Mouse (Mus musculus) forebrain, embryonic 15.5 days (tissue): Measurements from ENCODE around the gene Krt10. TPM values are rescaled to one million over a fixed set of nuclear protein-coding genes. Genes with fewer than 3 reads are reported as not detected.

Experiments
- ATAC-seq: fragments of 200-750 bp; cut with Nextera tagmentation; replicated peaks from 2 replicates; pipeline ENCODE4 v1.8.0; 2017; ENCODE audit warnings: mild to moderate bottlenecking, moderate TSS enrichment, moderate library complexity
- H3K27ac ChIP-seq: fragments of 300-500 bp; sonication (generic); replicated peaks from 2 replicates; pipeline ENCODE4 v1.5.1; 2015; ENCODE audit warnings: mild to moderate bottlenecking, inconsistent platforms
- H3K27me3 ChIP-seq: fragments of 300-500 bp; sonication (generic); 2 replicates; pipeline ENCODE4 v1.6.1; 2015; ENCODE audit warnings: inconsistent platforms
- H3K36me3 ChIP-seq: fragments of 300-500 bp; sonication (generic); 2 replicates; pipeline ENCODE4 v1.6.1; 2015; ENCODE audit warnings: mild to moderate bottlenecking, inconsistent platforms
- H3K4me1 ChIP-seq: fragments of 300-500 bp; sonication (generic); 2 replicates; pipeline ENCODE4 v1.6.1; 2015; ENCODE audit warnings: inconsistent platforms
- H3K4me2 ChIP-seq: fragments of 300-500 bp; sonication (generic); replicated peaks from 2 replicates; pipeline ENCODE4 v1.6.1; 2015; ENCODE audit warnings: mild to moderate bottlenecking, inconsistent platforms
- H3K4me3 ChIP-seq: fragments of 300-500 bp; sonication (generic); 2 replicates; pipeline ENCODE4 v1.5.1; 2015; ENCODE audit warnings: mild to moderate bottlenecking, inconsistent platforms
- H3K9ac ChIP-seq: fragments of 300-500 bp; sonication (generic); replicated peaks from 2 replicates; pipeline ENCODE4 v1.6.1; 2015; ENCODE audit warnings: mild to moderate bottlenecking, inconsistent platforms
- H3K9me3 ChIP-seq: fragments of 300-500 bp; sonication (generic); 2 replicates; pipeline ENCODE4 v1.6.1; 2016; ENCODE audit warnings: inconsistent platforms
- WGBS: fragments of 180-500 bp; shearing (Covaris S2); methylation state at CpG from one replicate; pipeline ENCODE4 v1.1.7; 2015; ENCODE audit warnings: mixed read lengths; 5-methylcytosine and 5-hydroxymethylcytosine counted together
- polyA plus RNA-seq: library from polyadenylated mRNA; unstranded; fragments of >200 nt; fragmentation: Nextera tagmentation; extraction: Ambion mirVana; gene quantifications from 2 replicates; pipeline ENCODE4 v1.2.1, GENCODE M21; 2015

The Krt10 gene
- polyA plus RNA-seq, 1 experiment from 2014 or later, result 31.6 TPM

GRCm38 (mm10) chr11:99369229-99369628 is 19.9 kb downstream of the Krt10 start:
- H3K27me3 ChIP-seq, result no peaks in the 10 kb centered on the region
- H3K9me3 ChIP-seq, result no peaks in the 10 kb centered on the region
- no peaks in the 10 kb centered on the region for H3K36me3 ChIP-seq
- 5% methylated on average over 3 of the region's 3 CpGs for WGBS
- ATAC-seq, result no peak
- no peak overlapping the region for H3K4me3 ChIP-seq
- H3K9ac ChIP-seq, result no peak overlapping the region
- H3K4me1 ChIP-seq, result no peaks in the 10 kb centered on the region
- H3K27ac ChIP-seq, result no peak overlapping the region
- H3K4me2 ChIP-seq, result no peak overlapping the region

GRCm38 (mm10) chr11:99366791-99367190 is 22.4 kb downstream of the Krt10 start:
- no peaks in the 10 kb centered on the region for H3K9me3 ChIP-seq
- no peak overlapping the region for H3K4me3 ChIP-seq
- no peak overlapping the region for H3K4me2 ChIP-seq
- H3K4me1 ChIP-seq, result no peaks in the 10 kb centered on the region
- no peak overlapping the region for H3K27ac ChIP-seq
- ATAC-seq, result no peak
- no peak overlapping the region for H3K9ac ChIP-seq
- 52% methylated on average over 10 of the region's 10 CpGs for WGBS
- H3K36me3 ChIP-seq, result no peaks in the 10 kb centered on the region
- H3K27me3 ChIP-seq, result no peaks in the 10 kb centered on the region

DNA sequence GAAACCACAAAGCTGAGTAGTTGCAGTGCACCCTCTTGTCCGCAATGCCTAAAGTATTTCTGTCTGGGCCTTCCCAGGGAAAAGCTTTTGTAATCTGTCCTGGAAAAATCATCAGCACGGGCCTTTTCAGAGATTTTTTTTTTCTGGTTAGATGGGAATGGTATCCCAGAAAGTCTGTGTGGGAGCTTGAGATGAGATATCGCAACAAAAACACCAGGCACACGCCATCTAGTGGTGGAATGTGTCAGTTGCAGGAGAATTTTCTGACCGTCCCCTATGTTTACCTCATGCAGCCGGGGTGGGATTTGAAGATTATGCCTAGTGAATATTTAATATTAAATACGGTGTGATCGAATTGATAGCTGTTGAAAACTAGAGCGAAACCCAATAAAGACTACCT is 24.8 kb downstream of the Krt10 start:
- H3K27me3 ChIP-seq, result no peaks in the 10 kb centered on the region
- H3K4me2 ChIP-seq, result no peak overlapping the region
- H3K4me3 ChIP-seq, result no peak overlapping the region
- H3K27ac ChIP-seq, result no peak overlapping the region
- ATAC-seq, result no peak
- H3K36me3 ChIP-seq, result no peaks in the 10 kb centered on the region
- no peak overlapping the region for H3K9ac ChIP-seq
- H3K4me1 ChIP-seq, result no peaks in the 10 kb centered on the region
- H3K9me3 ChIP-seq, result no peaks in the 10 kb centered on the region
- 22% methylated on average over 9 of the region's 9 CpGs for WGBS

DNA sequence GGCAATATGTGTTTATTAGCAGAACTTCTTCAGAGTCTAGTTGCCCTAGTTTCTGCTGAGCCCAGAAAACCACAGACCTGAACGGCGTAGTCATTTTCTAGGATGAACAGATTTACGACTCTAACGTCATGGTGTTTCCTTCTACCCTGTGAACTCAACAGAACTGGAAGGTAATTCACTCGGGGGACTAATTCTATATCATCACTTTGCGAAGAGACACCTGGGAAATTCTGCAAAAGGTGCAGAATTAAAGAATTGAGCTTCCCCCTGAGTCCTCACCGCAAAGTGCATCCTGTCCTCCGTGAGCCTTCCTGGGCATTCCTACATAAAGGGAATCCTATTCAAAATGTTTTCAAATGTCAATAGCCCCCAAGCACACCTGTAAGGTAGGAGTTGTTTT is 27.7 kb downstream of the Krt10 start:
- no peak overlapping the region for H3K4me3 ChIP-seq
- 92% methylated on average over 8 of the region's 8 CpGs for WGBS
- no peaks in the 10 kb centered on the region for H3K4me1 ChIP-seq
- no peak overlapping the region for H3K4me2 ChIP-seq
- no peak overlapping the region for H3K9ac ChIP-seq
- no peak for ATAC-seq
- no peak overlapping the region for H3K27ac ChIP-seq
- no peaks in the 10 kb centered on the region for H3K36me3 ChIP-seq
- H3K9me3 ChIP-seq, result no peaks in the 10 kb centered on the region
- H3K27me3 ChIP-seq, result no peaks in the 10 kb centered on the region

GRCm38 (mm10) chr11:99351004-99351403 is 38.2 kb downstream of the Krt10 start, which contains the start of gene Krt27:
Gene Krt27 (minus strand): TSS chr11:99351104.
- Histone ChIP-seq H3K36me3 (no peaks in the 10 kb centered on the region), H3K4me2 (no peak within 1 kb of the TSS), H3K4me3 (no peak within 1 kb of the TSS), H3K9ac (no peak within 1 kb of the TSS), H3K27me3 (no peaks in the 10 kb centered on the region), H3K4me1 (no peaks in the 10 kb centered on the region), H3K27ac (no peak within 1 kb of the TSS), H3K9me3 (no peaks in the 10 kb centered on the region)
- no peak for ATAC-seq
- 77% methylated on average over 12 of the region's 12 CpGs for WGBS

GRCm38 (mm10) chr11:99339299-99339847 is 49.8 kb downstream of the Krt10 start:
- no peak overlapping the region for H3K4me2 ChIP-seq

DNA sequence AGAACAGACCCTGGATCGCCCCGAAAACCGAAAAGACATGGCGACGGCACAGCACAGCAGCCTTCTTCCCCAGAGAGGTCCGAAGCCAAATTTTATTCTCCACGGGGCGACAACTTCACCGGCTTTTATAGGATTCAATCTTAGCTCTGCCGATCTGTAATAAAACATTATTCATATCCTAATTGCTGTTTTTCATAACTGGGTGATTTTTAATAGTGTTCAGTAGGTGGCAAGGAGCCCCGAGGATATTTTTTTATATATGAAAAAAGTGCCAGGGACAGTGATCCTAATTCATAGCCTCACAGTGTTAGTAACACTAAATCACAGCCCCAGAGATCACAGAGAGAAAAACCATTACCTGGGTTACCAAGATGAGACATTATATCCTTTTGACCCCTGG is 51.3 kb downstream of the Krt10 start, which contains the start of gene Krt26:
TSS of gene Krt26 (minus strand) at position 101 of the 400 bp plus-strand sequence.
- Histone ChIP-seq H3K4me1 (no peaks in the 10 kb centered on the region), H3K27me3 (no peaks in the 10 kb centered on the region), H3K9me3 (no peaks in the 10 kb centered on the region), H3K36me3 (no peaks in the 10 kb centered on the region), H3K27ac (no peak within 1 kb of the TSS), H3K4me2 (no peak within 1 kb of the TSS), H3K4me3 (no peak within 1 kb of the TSS), H3K9ac (no peak within 1 kb of the TSS)
- 91% methylated on average over 11 of the region's 11 CpGs for WGBS
- no peak for ATAC-seq

More at GRCm38 (mm10) chr11:99339299-99339847, 49.8 kb downstream of the Krt10 start:
- Histone ChIP-seq H3K9me3 (no peaks in the 10 kb centered on the region), H3K27me3 (no peaks in the 10 kb centered on the region), H3K4me3 (no peak overlapping the region), H3K4me1 (no peaks in the 10 kb centered on the region), H3K9ac (no peak overlapping the region), H3K27ac (no peak overlapping the region), H3K36me3 (no peaks in the 10 kb centered on the region)
- ATAC-seq, result no peak
- 38% methylated on average over 11 of the region's 11 CpGs for WGBS

Other genes with a start within 250 kb of the Krt10 start
- gene Ccr7, start 234.3 kb downstream of the Krt10 start, polyA plus RNA-seq, result not detected in 2 replicates
- gene Smarce1, start 158.3 kb downstream of the Krt10 start, polyA plus RNA-seq, result 366 and 381 TPM in 2 replicates
- gene Krt222, start 145.3 kb downstream of the Krt10 start, polyA plus RNA-seq, result 2.3 and 3.3 TPM in 2 replicates
- not detected in 2 replicates for gene Krt24, start 104.1 kb downstream of the Krt10 start, polyA plus RNA-seq
- 0.08 and 0.09 TPM in 2 replicates for gene Krt25, start 66.4 kb downstream of the Krt10 start, polyA plus RNA-seq
- gene Krt26, start 51.4 kb downstream of the Krt10 start, polyA plus RNA-seq, result not detected in 2 replicates
- not detected in 2 replicates for gene Krt27, start 38.3 kb downstream of the Krt10 start, polyA plus RNA-seq
- 0.14 and 0.33 TPM in 2 replicates for gene Krt28, start 14.5 kb downstream of the Krt10 start, polyA plus RNA-seq
- gene Krt12, start 32.9 kb upstream of the Krt10 start, polyA plus RNA-seq, result 0.22 and 0.23 TPM in 2 replicates
- not detected in 2 replicates for gene Krt20, start 48.8 kb upstream of the Krt10 start, polyA plus RNA-seq
- 0.10 TPM in 1 of 2 replicates, not detected in the other for gene Krt23, start 103.8 kb upstream of the Krt10 start, polyA plus RNA-seq
- not detected in 2 replicates for gene Krt39, start 132.0 kb upstream of the Krt10 start, polyA plus RNA-seq
- gene Krt40, start 153.8 kb upstream of the Krt10 start, polyA plus RNA-seq, result not detected in 2 replicates
- not detected in 2 replicates for gene Krtap3-3, start 161.5 kb upstream of the Krt10 start, polyA plus RNA-seq
- not detected in 2 replicates for gene Krtap3-2, start 167.5 kb upstream of the Krt10 start, polyA plus RNA-seq
- gene Gm11939, start 170.1 kb upstream of the Krt10 start, polyA plus RNA-seq, result not detected in 2 replicates
- not detected in 2 replicates for gene Krtap3-1, start 177.3 kb upstream of the Krt10 start, polyA plus RNA-seq
- gene Krtap1-5, start 191.7 kb upstream of the Krt10 start, polyA plus RNA-seq, result not detected in 2 replicates
- gene Krtap1-4, start 194.3 kb upstream of the Krt10 start, polyA plus RNA-seq, result not detected in 2 replicates
- gene Krtap1-3, start 202.0 kb upstream of the Krt10 start, polyA plus RNA-seq, result not detected in 2 replicates
- gene Krtap9-3, start 208.7 kb upstream of the Krt10 start, polyA plus RNA-seq, result not detected in 2 replicates
- not detected in 2 replicates for gene Gm11938, start 213.9 kb upstream of the Krt10 start, polyA plus RNA-seq
- gene Gm11937, start 220.8 kb upstream of the Krt10 start, polyA plus RNA-seq, result not detected in 2 replicates
- gene Krtap2-4, start 225.5 kb upstream of the Krt10 start, polyA plus RNA-seq, result not detected in 2 replicates
- not detected in 2 replicates for gene Gm11562, start 231.1 kb upstream of the Krt10 start, polyA plus RNA-seq
- not detected in 2 replicates for gene Krtap4-1, start 238.9 kb upstream of the Krt10 start, polyA plus RNA-seq
- not detected in 2 replicates for gene Krtap4-2, start 245.7 kb upstream of the Krt10 start, polyA plus RNA-seq